Mouse (Mus musculus) right cerebral cortex, postnatal 14 days (tissue): Measurements from ENCODE around the gene Anapc15.

Experiments used
- DNase-seq: peaks from one replicate; pipeline ENCODE4 v3.0.0; 2022

Gene Anapc15

DNA sequence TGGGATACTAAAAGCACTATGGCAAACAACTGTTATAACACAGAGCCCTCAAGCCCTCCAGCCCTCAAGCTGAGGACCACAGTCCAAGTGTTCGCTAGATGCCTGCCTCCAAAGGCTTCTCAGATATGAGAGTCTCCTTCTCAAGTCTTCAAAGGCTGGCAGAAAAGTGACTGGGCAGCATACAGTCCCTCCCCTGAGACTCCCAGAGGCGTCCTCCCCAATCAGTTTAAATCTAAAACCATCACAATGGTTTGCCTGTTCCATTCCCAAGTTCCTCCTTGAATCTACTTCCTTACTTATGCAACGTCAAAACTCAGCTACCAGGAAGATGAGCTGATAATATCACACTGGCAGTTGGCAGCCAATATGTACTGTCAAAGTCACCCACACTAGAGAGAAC, at the start of gene Anapc15:
TSS of gene Anapc15 (plus strand) at position 301 of the 400 bp plus-strand sequence.
- no peak for DNase-seq

DNA sequence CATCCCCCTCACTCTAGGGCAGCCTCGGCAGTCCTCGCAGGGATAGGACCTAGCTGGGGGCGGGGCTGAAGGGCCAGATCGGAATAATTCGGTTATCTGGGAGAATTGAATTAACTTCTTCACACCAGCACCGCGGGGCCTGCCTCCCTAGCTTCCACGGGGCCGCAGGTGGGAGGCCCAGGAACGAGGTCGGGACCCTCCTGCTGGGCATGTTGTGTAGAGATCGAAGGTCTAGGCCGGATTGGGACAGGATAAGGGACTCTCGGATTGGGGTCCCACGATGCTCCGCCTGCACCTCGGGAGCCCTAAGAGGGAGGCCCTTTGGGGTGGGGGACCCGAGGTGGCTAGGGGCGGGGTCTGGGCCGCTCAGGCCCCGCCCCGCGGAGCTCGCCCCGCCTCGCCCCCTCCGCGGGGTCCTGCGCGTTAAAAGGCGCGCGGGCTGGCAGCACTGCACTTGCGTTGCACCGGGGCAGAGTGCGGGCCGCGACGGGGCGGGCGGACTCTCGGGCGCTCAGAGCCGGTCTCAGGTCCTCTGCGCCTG, 45.6 kb upstream of the Anapc15 start, which contains the start of gene Phox2a:
TSS of gene Phox2a (plus strand) at position 453 of the 541 bp plus-strand sequence.
- DNase-seq, result no peak

DNA sequence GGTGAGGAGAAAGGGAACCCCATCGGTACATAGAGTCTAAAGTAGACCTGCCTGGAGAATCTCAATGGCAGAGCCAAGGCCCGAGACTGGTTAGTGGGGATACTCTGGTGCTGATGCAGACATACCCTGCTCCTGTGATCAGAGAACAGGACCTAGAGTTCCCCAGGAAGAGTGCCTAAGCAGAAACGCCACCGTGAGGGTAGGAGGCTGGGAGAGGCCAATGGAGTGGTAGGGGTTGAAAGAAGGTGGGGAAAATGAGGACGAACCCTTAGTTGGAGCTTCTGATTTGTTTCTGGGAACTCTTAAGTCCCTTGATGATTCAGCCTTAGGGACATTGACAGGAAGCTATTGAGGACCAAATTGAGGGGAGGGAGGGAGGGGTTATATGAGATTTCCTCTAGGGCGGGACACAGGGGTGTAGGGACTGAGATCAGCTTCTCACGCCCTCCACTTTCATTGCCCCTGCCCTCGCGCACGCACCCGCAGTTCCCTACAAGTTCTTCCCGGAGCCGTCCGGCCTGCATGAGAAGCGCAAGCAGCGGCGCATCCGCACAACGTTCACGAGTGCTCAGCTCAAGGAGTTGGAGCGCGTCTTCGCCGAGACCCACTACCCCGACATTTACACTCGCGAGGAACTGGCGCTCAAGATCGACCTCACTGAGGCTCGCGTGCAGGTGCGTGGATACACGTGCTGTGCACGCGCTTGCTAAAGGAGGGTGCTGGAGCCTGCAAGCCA, 43.1 kb upstream of the Anapc15 start:
- no peak for DNase-seq

DNA sequence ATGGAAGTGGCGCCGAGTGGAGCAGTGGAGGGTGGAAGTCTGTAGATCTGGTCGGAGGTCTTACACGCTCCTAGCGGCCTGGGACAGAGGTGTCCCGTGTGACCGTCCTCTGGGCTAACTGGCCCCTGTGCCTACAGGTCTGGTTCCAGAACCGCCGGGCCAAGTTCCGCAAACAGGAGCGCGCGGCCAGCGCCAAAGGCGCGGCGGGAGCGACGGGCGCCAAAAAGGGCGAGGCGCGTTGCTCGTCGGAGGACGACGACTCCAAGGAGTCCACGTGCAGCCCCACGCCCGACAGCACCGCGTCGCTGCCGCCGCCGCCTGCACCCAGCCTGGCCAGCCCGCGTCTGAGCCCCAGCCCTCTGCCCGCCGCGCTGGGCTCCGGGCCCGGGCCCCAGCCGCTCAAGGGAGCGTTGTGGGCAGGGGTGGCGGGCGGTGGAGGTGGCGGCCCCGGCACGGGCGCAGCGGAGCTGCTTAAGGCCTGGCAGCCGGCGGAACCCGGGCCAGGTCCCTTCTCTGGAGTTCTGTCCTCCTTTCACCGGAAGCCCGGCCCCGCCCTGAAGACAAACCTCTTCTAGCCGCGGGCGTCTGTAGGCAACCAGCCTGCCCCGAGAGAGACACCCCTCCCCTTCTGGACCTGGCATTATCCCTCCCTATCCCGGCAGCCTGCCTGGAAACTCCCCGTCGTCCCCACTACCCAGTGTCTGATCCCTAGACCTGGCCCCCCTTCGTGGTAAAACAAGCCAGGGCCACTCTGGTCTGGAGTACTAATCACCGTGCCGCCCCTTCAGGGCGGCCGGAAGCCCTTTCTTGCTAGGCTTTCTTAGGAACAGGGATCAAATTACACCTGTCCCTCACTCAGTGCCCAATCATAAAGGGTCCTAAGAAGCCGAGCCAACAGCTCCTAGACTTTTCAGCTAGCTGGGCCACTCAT, 41.7 kb upstream of the Anapc15 start:
- no peak for DNase-seq

DNA sequence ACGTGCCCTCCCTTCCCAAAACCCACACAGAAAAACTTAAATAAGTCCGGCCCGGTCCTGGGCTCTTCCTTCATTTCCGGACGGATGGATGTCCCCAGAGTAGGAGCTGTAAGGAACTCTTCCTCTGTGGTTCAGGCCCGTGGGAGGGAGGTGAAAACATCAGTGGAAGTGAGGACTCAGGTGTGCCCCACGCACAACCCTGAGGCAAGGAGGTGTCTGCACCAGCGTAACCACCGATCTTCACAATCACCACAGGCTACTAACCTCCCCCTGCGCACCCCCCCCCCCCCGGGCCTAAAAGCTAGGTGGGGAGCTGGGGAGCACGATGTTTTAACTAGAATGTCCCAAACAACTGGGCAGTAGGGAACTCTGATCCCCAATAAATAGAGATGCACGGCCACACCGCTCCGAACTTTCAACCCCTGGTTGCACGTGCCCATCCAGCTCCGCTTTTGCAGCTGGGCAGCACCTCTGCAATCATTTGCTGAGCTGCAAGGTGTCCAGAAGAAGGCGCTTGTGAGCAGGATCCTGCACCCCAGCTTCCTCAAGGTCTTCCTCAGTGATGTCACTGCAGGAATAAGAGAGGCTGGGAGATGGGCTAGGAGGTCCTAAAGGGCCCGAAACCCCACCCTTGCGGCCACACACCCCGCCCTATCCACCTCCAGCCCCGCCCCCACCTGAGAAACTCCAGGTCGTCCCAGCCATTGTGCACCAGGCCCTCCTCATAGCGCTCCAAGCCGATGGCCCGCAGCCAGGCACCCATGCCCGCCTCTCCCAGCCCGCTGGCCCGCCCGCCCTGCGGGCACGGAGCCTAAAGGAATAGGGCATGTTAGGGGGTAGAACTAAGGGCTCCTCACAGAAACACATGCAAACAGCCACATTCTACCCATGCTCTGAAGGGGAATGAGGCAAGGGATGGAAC, 40.4 kb upstream of the Anapc15 start:
- no peak for DNase-seq

DNA sequence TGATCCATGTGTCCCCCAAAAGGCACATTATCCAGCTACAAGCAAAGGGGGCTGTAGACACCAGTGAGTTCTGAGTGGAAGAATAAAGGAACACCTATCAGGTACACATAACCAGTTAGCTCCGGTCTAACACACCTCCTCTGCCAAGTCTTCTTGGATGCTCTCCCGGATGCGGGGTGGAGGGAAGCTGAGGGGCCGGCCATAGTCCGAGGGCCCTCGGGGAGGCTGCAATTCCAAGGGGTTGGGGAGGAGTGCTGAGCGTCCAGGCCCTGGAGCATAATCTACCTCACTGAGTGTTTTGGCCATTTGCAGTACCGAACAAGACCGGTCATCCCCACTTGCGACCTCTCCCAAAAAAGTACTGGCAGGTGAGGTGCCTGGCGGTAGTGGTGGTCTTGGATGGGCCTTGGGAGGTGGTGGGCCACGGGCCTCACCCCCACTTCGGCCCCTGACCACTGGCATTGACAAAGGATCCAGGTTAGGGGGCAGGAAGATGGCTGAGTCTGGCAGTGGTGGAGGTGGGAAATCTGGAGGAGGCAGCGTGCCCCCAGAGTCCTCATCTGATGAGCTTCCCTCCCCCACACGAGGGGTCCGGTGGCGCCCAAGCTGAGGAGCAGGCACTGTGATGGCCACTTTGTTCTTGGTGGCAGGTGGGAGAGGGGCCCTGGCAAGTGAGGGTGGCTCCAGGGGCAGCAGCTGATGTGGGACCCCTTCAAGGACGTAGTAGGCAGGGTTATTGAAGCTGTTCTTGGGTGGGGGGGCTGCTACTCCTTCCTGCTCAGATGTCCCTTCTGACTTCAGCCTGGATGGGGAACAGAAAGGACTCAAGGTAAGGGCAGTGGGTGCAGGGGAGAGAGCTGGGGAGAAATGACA, 39.5 kb upstream of the Anapc15 start:
- no peak for DNase-seq

DNA sequence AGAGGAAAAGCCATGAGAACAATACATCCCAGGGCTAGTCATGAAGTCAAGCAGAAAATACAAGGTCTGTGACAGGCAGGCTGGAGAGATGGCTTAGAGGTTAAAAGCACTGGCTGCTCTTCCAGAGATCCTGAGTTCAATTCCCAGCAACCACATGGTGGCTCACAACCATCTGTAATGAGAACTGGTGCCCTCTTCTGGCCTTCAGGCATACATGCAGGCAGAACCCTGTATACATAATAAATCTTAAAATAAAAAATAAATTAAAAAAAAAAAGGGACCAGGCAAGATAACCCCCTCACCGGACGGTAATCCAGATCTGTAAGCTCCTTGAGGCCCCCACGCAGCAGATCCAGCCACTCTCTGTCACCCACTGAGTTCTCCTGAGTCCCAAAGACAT, 33.1 kb upstream of the Anapc15 start:
- DNase-seq, result no peak

DNA sequence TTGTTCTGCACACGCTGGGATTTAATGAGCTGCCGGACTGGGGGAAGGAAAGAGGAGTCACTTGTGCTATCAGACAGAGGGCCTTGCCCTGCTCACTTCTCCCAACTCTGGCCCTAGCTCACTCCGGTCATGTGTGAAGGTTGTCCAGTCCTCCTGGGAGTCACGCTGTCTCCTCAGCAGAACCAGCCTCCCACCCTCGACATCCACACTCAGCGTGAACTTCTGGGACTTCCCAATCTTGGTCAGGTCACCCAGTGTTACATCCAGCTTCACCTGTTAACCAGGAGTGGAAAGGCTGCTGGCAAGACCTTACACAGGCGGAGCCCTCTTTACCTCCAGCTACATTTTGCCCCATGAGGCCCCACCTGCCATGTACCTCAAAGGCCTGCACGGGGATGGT, 32.1 kb upstream of the Anapc15 start:
- DNase-seq, result no peak

DNA sequence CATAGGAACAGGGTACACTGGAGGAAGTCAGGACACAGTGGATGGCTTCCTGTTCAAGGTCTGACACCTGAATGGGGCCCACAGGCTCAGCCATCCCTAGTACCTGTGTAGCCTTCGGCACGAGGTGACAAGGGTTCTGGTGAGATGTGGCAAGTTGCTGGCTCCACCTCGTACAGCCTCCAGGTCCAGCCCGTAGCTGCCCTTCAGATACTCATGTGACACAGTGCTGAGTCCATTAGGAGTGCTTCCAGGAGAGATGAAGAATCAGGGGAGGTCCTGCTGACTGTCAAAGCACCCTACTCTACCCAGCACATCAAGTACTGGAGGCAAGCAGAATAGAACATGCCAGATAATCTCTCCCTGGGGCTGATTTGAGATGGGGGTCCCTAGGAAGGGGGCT, 31.1 kb upstream of the Anapc15 start:
- no peak for DNase-seq

DNA sequence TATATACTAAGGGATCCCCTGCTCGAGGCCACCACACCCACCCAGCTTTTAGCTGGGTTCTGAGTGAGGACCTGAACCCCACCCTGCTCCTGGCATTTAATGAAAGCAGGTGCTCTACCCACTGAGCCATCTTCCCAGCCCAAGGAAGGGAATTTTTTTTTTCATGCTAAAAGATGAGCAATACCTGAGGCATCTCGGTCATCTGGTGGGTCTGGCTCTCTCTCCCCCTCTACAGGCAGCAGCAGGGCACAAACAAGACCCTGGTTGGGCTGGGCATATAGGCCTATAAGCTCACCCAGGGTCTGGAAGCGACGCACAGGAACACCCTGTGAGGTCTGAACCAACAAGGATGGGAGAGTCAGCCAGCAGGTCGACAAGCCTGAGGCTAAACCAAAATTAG, 30.2 kb upstream of the Anapc15 start:
- no peak for DNase-seq

DNA sequence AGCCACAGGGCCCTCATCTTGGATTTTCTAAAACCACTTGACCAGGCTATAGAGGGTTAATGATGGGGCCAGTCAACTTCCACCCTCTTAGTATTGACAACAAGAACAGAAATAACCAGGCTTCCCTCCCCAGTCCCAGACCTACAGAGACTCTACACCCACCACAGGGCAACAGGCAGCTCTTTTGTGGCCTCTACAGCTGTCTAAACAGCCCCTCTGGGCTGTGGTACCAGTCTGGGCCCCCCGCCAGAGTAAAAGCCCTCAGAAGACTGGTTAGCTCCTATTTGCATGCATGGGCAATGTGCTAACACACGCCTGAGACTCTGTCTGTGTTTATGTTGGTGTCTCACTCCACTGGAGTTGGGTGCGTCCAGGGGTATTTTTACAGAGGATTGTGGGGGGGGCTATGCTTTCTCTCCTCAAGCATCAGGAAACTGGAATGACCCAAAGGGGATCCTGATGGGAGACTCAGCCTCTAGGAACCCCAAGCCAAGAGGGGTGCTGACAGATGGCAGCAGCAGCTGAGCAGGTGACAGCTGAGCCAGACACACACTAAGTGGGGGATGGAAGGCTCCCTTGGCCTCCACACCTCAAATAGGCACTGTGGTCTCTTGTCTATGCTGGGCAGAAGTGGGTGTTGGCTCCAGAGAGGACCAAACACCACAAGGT, 29.5 kb upstream of the Anapc15 start:
- no peak for DNase-seq

DNA sequence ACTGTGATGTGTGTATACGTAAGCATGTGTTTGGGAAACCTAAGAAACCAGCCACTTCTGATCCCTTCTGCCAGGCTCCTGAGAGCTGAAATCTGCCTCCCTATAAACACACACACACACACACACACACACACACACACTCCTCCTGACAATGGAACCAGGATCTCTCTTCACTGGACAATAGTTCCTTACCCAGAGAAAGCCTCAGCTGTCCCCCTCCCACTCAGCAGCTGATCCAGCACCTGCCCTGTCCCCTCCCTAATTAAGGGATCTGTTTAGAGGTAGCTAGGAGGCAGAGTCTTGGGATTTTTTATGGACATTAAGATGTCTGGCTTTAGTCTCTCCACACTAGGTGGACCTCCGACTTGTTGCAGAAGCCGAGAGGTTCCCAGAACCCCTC, 28.6 kb upstream of the Anapc15 start:
- DNase-seq, result no peak

DNA sequence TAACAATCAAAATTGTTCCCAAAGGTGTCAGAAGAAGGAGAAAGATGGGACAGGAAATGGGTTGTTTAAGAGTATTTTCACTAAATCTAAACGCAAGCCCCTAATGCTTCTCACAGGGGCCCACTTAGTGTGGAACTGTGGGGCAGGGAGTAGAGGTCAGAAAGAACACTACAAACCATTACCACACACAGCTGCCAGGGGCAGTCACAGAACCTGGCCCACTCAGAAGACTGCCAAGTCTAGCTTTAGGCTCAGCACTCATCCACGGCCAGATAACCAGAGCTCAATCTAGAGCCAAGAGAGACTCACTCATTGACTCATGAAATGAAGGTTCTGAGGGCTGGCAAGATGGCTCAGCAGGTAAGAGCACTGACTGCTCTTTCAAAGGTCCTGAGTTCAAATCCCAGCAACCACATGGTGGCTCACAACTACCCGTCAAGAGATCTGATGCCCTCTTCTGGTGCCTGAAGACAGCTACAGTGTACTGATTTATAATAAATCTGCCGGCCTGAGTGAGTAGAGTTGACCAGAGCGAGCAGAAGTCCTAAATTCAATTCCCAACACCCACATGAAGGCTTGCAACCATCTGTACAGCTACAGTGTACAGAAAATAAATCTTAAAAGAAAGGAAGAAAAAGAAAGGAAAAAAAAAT, 27.9 kb upstream of the Anapc15 start:
- no peak for DNase-seq

DNA sequence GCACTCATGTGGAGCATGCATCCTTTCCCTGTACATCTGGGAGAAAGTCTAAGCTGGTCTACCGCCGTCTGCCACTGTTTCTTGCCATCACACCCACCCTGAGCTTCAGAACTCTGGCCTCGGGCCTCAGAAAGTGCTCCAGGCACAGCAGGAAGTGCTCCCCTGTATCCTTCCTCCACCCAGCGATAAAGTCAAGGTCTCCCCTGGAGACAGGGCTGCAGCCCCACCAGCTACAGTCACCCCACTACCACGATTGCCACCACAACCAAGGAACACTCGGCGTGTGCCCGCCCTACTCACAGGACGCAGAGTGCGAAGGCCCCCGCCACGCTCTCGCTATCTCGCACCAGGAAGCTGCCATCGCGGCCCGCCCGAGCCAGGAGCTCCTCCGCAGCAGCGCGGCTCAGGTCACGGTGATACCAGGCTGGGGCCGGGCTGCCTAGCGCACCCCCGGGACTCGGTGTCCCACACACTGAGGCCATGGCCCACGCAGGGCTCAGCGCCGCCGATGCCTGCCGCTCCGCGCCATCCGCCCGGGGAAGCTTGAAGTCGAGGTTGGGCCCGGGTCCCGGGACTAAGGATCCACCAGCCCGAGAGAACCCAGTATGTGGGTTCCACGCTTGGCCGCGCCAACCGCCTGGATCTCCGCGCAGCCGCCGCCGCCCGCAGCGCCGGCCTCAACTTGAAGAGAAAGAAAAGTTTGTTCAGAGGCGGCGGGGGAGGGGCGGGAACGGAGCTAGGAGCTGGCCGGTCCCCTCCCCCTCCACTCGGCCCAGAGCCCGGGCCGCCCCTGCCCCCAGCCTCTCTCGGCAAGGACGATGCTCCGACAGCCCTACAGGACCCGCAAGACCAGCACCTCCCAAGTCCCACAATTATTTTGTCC, 27.0 kb upstream of the Anapc15 start:
- peak; percentile 69 for DNase-seq

DNA sequence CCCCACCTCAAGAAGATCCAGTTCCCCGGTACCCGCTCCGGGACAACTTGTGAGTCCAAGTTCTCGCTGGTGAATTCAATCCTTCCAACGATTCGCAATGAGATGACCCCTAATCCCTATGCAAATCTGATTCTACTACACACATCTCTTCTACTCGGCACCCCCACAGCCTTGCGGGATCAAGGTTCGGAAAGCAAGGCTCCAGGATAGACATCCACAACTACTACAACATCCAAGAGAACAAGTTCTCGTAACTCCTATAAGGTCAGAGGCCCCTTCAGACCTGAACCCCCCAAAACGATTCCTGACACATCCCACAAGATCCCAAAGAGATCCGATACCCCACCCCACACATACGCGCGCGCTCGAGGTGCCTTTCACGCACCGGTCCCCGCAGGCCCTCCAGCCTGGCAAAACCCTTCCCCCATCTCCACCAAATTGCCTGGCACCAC, 26.3 kb upstream of the Anapc15 start:
- no peak for DNase-seq

DNA sequence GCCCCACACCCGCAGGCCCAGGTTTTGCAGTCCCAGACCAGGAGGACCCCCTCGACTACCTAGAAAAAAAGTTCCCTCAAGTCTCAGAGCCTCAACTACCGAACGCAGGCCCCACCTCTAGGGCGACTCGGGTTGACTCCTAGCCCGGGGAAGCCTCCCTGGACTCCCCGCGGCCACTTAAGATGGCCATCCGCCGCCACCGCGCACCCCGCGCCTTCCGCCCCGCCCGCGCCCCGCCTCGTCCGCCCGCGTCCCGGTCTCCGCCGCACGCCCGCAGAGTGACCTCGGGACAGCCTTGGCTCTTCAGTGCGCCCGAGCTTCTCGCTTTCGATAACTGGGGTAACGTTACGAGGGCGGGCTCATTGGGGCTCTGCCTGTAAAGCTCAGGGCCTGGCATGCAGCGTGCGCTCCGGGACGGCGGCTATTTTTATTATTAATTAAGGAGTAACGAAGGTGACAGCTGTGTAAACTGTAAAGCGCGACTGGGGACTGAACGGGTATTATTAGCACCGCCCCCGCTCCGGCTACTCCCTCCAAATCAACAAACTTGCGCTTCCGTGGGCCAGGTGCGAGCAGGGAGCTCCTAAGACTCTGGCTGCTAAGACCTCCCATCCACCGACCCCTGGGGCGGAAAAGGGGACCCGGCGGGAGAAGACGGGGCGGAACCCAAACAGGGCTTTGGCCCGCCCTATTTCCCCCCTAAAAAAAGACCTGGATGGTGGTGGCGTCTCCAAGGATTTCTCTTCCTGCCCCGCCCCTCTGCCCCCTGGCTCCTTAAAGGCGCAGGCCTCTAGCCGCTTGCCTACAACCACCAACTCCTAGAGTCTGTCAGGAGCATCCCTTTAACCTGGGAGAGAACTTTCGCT, 25.7 kb upstream of the Anapc15 start, which contains the start of gene Inppl1:
TSS of gene Inppl1 (minus strand) at position 624 of the 866 bp plus-strand sequence.
- DNase-seq, result peak; percentile 64

DNA sequence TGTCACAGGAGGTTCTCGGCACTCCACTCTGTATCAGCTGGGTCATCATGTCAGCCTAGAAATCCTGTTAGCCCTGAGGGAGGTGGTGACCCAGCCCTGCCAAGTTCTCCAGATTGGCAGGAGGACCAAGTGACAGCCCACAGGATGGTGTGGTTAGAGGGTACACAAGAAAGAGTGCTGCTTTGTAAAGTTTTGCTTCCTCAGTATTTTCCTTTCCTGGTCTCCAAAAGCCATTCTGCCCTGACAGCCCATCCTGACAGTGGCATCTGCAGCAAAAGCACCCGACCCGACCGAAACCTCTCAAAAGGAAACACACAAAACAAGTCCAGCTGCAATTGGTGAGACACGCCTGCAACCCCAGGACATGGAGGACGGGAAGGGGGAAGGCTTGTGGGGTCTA, 19.3 kb upstream of the Anapc15 start:
- no peak for DNase-seq

DNA sequence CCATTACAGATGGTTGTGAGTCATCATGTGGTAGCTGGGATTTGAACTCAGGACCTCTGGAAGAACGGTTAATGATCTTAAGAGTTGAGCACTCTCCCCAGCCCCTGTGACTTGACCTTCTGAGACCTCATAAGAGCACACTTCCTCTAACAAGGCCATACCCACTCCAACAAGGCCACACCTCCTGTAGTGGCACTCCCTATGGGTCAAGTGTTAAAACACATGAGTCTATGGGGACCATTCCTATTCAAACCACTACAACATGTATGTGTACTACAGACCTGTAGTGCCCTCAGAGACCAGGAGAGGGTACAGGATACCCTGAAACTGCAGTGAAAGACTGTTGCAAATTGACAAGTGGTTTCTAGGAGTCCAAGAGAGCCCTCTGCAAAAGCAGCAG, 15.6 kb upstream of the Anapc15 start:
- no peak for DNase-seq
